Mouse (Mus musculus): Measurements from ENCODE around the gene 1700013G24Rik. TPM values are rescaled to one million over a fixed set of nuclear protein-coding genes. Genes with fewer than 3 reads are reported as not detected.

The 1700013G24Rik gene
- polyA plus RNA-seq, 1 experiment from 2014 or later = not detected

- Histone ChIP-seq H3K4me3 (no peak overlapping the region), H3K4me1 (replicated peaks) (peaks cover 85% of the 10 kb centered on the region), H3K9me3 (replicated peaks) (no peaks in the 10 kb centered on the region), H3K27ac (peak overlapping the region; percentile 96), H3K36me3 (peaks cover 41% of the 10 kb centered on the region; the same call in 1 of the 2 replicates), H3K27me3 (no peaks in the 10 kb centered on the region), H3K9ac (no peak overlapping the region), H3K4me2 (no peak overlapping the region)
- WGBS = 49% methylated on average over 12 of the region's 12 CpGs
- ATAC-seq (replicated peaks; ENCODE audit: insufficient number of reproducible peaks, insufficient read depth, low FRiP score, low read depth) = no peak
These were observed 47.1 kb downstream of the 1700013G24Rik start for GRCm38 (mm10) chr4:137500149-137500548.

DNA sequence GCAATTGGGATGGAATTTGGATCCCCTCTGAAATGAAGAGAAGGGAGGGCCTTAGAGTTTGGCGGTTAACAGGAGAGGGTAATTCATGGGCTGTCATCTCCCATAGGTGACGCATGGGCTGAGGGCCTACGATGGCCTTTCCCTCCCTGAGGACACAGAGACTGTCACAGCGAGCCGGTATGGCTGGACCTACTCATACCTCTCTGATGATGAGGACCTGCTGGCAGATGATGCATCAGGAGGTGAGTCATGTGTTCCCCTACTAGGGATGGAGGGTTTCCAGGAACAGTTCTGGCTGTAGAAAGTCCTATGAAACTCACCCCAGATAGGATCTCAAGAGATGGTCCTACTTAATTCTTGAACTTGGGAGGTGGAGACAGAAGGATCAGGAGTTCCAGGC is 47.9 kb downstream of the 1700013G24Rik start:
- Histone ChIP-seq H3K4me1 (replicated peaks) (peaks cover 77% of the 10 kb centered on the region), H3K27me3 (no peaks in the 10 kb centered on the region), H3K9me3 (replicated peaks) (no peaks in the 10 kb centered on the region), H3K4me2 (no peak overlapping the region), H3K4me3 (no peak overlapping the region), H3K36me3 (peaks cover 45% of the 10 kb centered on the region; the same call in 1 of the 2 replicates), H3K27ac (peak overlapping the region; percentile 96; the same call in 1 of the 2 replicates), H3K9ac (no peak overlapping the region)
- ATAC-seq (replicated peaks; ENCODE audit: insufficient number of reproducible peaks, insufficient read depth, low FRiP score, low read depth) = no peak
- 58% methylated on average over 5 of the region's 5 CpGs for WGBS

DNA sequence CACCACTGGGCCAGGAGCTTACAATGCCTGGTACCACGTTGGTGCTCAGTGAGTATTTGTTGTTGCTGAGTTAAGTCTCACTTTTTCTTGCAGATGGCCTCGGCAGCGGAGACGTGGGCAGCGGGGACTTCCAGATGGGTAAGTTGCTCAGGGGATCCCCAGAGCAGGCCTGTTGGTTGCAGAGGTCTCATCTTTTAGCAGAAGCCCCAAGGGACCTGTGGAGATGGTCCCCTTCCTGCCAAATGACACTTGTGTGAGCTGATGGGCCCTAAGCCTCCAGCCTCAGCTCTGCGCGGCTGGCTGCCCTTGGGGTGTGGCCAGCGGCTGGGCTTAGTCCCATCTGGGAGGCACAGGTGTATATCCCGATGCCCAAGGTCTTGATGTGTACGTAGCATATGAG is 49.1 kb downstream of the 1700013G24Rik start:
- H3K9ac ChIP-seq = no peak overlapping the region
- H3K4me1 ChIP-seq (replicated peaks) = peaks cover 69% of the 10 kb centered on the region
- no peak overlapping the region for H3K4me3 ChIP-seq
- H3K27ac ChIP-seq = no peak overlapping the region
- 85% methylated on average over 10 of the region's 10 CpGs for WGBS
- no peak overlapping the region for H3K4me2 ChIP-seq
- no peaks in the 10 kb centered on the region for H3K9me3 ChIP-seq (replicated peaks)
- peaks cover 49% of the 10 kb centered on the region; the same call in 1 of the 2 replicates for H3K36me3 ChIP-seq
- ATAC-seq (replicated peaks; ENCODE audit: insufficient number of reproducible peaks, insufficient read depth, low FRiP score, low read depth) = no peak
- no peaks in the 10 kb centered on the region for H3K27me3 ChIP-seq

DNA sequence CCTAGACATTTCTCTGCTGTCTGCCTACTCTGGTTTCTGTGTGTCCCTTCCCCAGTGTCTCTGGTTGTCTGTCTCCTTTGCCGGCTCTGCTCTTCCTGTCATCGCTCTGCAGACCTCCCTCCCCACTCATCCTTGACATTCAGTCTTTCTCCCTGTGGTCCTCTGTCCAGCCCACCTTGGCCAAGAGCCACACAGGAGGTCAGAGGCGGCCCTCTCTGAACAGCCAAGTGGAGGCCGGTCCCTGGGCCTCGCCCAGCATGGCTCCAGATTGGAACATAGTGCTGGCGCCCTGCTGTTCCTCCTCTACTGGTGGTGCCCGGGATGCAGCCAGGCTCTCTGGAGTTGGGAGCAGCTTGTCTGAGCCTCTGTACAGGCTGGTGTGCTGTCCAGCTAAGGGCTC is 49.7 kb downstream of the 1700013G24Rik start:
- Histone ChIP-seq H3K27me3 (no peaks in the 10 kb centered on the region), H3K4me1 (replicated peaks) (peaks cover 62% of the 10 kb centered on the region), H3K4me2 (no peak overlapping the region), H3K36me3 (peaks cover 55% of the 10 kb centered on the region; the same call in 1 of the 2 replicates), H3K4me3 (no peak overlapping the region), H3K9ac (no peak overlapping the region), H3K9me3 (replicated peaks) (no peaks in the 10 kb centered on the region), H3K27ac (0 out of 2 replicates have a peak overlapping the region, but pooled peaks have one; percentile 25)
- ATAC-seq (replicated peaks; ENCODE audit: insufficient number of reproducible peaks, insufficient read depth, low FRiP score, low read depth) = no peak
- 72% methylated on average over 7 of the region's 7 CpGs for WGBS

DNA sequence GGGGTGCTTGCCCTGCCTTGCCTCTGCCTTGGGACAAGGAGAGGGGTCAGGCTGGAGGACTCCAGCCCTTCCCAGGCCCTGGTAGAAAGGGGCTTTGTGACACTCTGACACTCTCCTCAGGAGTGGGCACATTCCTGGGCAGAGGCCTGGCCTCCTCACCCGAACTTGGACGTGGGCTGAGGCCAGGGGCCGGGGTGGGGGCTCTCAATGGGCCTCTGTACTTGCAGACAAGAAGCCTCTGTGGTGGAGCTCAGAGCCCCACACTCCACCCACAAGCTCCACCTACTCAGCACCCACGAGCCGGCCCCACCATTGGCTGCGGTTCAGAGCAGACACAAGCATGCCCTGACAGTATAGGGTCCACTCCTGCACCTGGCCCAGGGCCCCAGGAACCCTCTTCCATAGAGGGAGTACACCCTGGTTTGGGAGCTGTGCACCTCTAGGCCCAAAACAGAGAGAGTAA is 50.5 kb downstream of the 1700013G24Rik start:
- H3K9ac ChIP-seq = no peak overlapping the region
- H3K36me3 ChIP-seq = peaks cover 62% of the 10 kb centered on the region; the same call in 1 of the 2 replicates
- H3K27ac ChIP-seq = peak overlapping the region; percentile 25; the same call in 1 of the 2 replicates

More for the DNA sequence above, 50.5 kb downstream of the 1700013G24Rik start:
- Histone ChIP-seq H3K4me2 (no peak overlapping the region), H3K27me3 (no peaks in the 10 kb centered on the region), H3K4me3 (no peak overlapping the region), H3K9me3 (replicated peaks) (no peaks in the 10 kb centered on the region), H3K4me1 (replicated peaks) (peaks cover 55% of the 10 kb centered on the region)
- peak; percentile 9 for ATAC-seq (replicated peaks; ENCODE audit: insufficient number of reproducible peaks, insufficient read depth, low FRiP score, low read depth)
- 54% methylated on average over 6 of the region's 6 CpGs for WGBS

Other genes starting within 250 kb of the 1700013G24Rik start
- gene Wnt4, start 175.8 kb upstream of the 1700013G24Rik start, polyA plus RNA-seq (2015; fragmentation: Nextera tagmentation; extraction: Ambion mirVana) = 1.7 and 4.3 TPM in 2 replicates
- gene Cdc42, start 95.6 kb upstream of the 1700013G24Rik start, polyA plus RNA-seq (2015; fragmentation: Nextera tagmentation; extraction: Ambion mirVana) = 462 and 495 TPM in 2 replicates
- not detected in 2 replicates for gene Cela3a, start 43.5 kb upstream of the 1700013G24Rik start, polyA plus RNA-seq (2015; fragmentation: Nextera tagmentation; extraction: Ambion mirVana)
- gene Cela3b, start 22.7 kb upstream of the 1700013G24Rik start, polyA plus RNA-seq (2015; fragmentation: Nextera tagmentation; extraction: Ambion mirVana) = not detected in 2 replicates
- 41.3 and 56.3 TPM in 2 replicates for gene Hspg2, start 15.5 kb downstream of the 1700013G24Rik start, polyA plus RNA-seq (2015; fragmentation: Nextera tagmentation; extraction: Ambion mirVana)
- gene Ldlrad2, start 121.3 kb downstream of the 1700013G24Rik start, polyA plus RNA-seq (2015; fragmentation: Nextera tagmentation; extraction: Ambion mirVana) = 0.34 TPM in 1 of 2 replicates, not detected in the other
- gene Usp48, start 140.5 kb downstream of the 1700013G24Rik start, polyA plus RNA-seq (2015; fragmentation: Nextera tagmentation; extraction: Ambion mirVana) = 29.7 and 38.5 TPM in 2 replicates
- gene Rap1gap, start 211.4 kb downstream of the 1700013G24Rik start, polyA plus RNA-seq (2015; fragmentation: Nextera tagmentation; extraction: Ambion mirVana) = 5.6 and 7.2 TPM in 2 replicates